Comparison of ENCODE assay signal across 9 mouse cellular contexts in genomic region chr5:125283748-125284640, GRCm38 (mm10). TPM values are rescaled to one million over a fixed set of nuclear protein-coding genes. Genes with fewer than 3 reads are reported as not detected.
A peak's percentile ranks its signal among the peaks of the same experiment; 100 is the strongest.
DNase-seq lines count a peak whose midpoint lies in the region; ATAC-seq and TF ChIP-seq lines count a peak whose summit lies in the region.
"Had no signal": no experiment of that assay in that cellular context is flagged by ENCODE, and none has a peak within 500 bp of the region (broad histone marks: within the 10 kb centered on the region; RNA-seq: fewer than 3 reads in every experiment).

No protein-coding gene starts in this region.

- H3K27ac ChIP-seq in liver, postnatal 0 days (ENCODE audit: low read depth) = no peak overlapping the region
- H3K27ac ChIP-seq in embryonic facial prominence, embryonic 13.5 days = peak overlapping the region; percentile 52
- H3K27ac ChIP-seq in hindbrain, embryonic 11.5 days (ENCODE audit: low read depth, low read length) = no peak overlapping the region
- peak overlapping the region; percentile 70; the same call in 1 of the 2 replicates for H3K27ac ChIP-seq in midbrain, embryonic 10.5 days (replicated peaks)
- no peak overlapping the region for H3K27ac ChIP-seq in thymus, adult 2 months (ENCODE audit: control insufficient read depth, insufficient read depth, low read length)
- H3K27ac ChIP-seq: macrophage had no signal

- H3K9me3 ChIP-seq in liver, postnatal 0 days (ENCODE audit: low read length) = no peaks in the 10 kb centered on the region
- no peaks in the 10 kb centered on the region for H3K9me3 ChIP-seq in embryonic facial prominence, embryonic 13.5 days
- no peaks in the 10 kb centered on the region for H3K9me3 ChIP-seq in hindbrain, embryonic 11.5 days (ENCODE audit: control insufficient read depth, low read length)
- H3K9me3 ChIP-seq in midbrain, embryonic 10.5 days (replicated peaks) = no peaks in the 10 kb centered on the region

- H3K4me3 ChIP-seq in liver, postnatal 0 days (ENCODE audit: low read depth, low read length) = no peak overlapping the region
- peak overlapping the region; percentile 45 for H3K4me3 ChIP-seq in embryonic facial prominence, embryonic 13.5 days
- peak overlapping the region; percentile 17; the same call in 1 of the 2 replicates for H3K4me3 ChIP-seq in hindbrain, embryonic 11.5 days (ENCODE audit: low read depth, low read length)
- H3K4me3 ChIP-seq in midbrain, embryonic 10.5 days = peak overlapping the region; percentile 49
- H3K4me3 ChIP-seq in thymus, adult 2 months (ENCODE audit: control insufficient read depth, insufficient read depth, low read length) = no peak overlapping the region

- H3K4me2 ChIP-seq in liver, postnatal 0 days (ENCODE audit: low read depth, low read length) = no peak overlapping the region
- peak overlapping the region; percentile 69 for H3K4me2 ChIP-seq in embryonic facial prominence, embryonic 13.5 days
- H3K4me2 ChIP-seq in hindbrain, embryonic 11.5 days (replicated peaks; ENCODE audit: low read depth, low read length) = peak overlapping the region; percentile 39

- ATAC-seq in liver, postnatal 0 days = no peak
- peak; percentile 74 for ATAC-seq in embryonic facial prominence, embryonic 13.5 days (ENCODE audit: insufficient number of reproducible peaks, insufficient read depth, low FRiP score, low TSS enrichment, low read depth)
- ATAC-seq in hindbrain, embryonic 11.5 days (ENCODE audit: low FRiP score) = peak; percentile 85

- peaks cover 6% of the 10 kb centered on the region; the same call in 1 of the 2 replicates for H3K4me1 ChIP-seq in liver, postnatal 0 days (ENCODE audit: insufficient read depth)
- peaks cover 20% of the 10 kb centered on the region for H3K4me1 ChIP-seq in embryonic facial prominence, embryonic 13.5 days
- 0 out of 2 replicates have a peak, but pooled peaks cover 2% of the 10 kb centered on the region for H3K4me1 ChIP-seq in hindbrain, embryonic 11.5 days (replicated peaks; ENCODE audit: control insufficient read depth, insufficient read depth, low read length)
- peaks cover 22% of the 10 kb centered on the region for H3K4me1 ChIP-seq in midbrain, embryonic 10.5 days
- H3K4me1 ChIP-seq in thymus, adult 2 months (replicated peaks; ENCODE audit: control insufficient read depth, insufficient read depth, low read length) = no peaks in the 10 kb centered on the region

- no peak for TF ChIP-seq EP300 in liver, postnatal 0 days (IDR thresholded peaks at IDR 0.05; ENCODE audit: low read depth)

- TF ChIP-seq CTCF in liver, postnatal 0 days (IDR thresholded peaks at IDR 0.05; ENCODE audit: low read depth) = no peak
- TF ChIP-seq CTCF in thymus, adult 2 months (IDR thresholded peaks at IDR 0.05; ENCODE audit: borderline replicate concordance, control insufficient read depth, extremely low read depth, insufficient read depth, low read length, poor library complexity) = no peak

- H3K36me3 ChIP-seq in liver, postnatal 0 days (replicated peaks; ENCODE audit: insufficient read depth, low read length) = peaks cover 62% of the 10 kb centered on the region
- peaks cover 25% of the 10 kb centered on the region for H3K36me3 ChIP-seq in embryonic facial prominence, embryonic 13.5 days
- H3K36me3 ChIP-seq in hindbrain, embryonic 11.5 days (ENCODE audit: control insufficient read depth, insufficient read depth, low read length) = no peaks in the 10 kb centered on the region
- peaks cover 32% of the 10 kb centered on the region for H3K36me3 ChIP-seq in midbrain, embryonic 10.5 days
- H3K36me3 ChIP-seq in thymus, adult 2 months (ENCODE audit: control insufficient read depth, insufficient read depth, low read length) = no peaks in the 10 kb centered on the region

- TF ChIP-seq POLR2A in thymus, adult 2 months (IDR thresholded peaks at IDR 0.05; ENCODE audit: control insufficient read depth, extremely low read depth, insufficient read depth, low read length, poor library complexity) = no peak

- H3K27me3 ChIP-seq in liver, postnatal 0 days (ENCODE audit: insufficient read depth, low read length) = no peaks in the 10 kb centered on the region
- H3K27me3 ChIP-seq in embryonic facial prominence, embryonic 13.5 days = no peaks in the 10 kb centered on the region
- no peaks in the 10 kb centered on the region for H3K27me3 ChIP-seq in hindbrain, embryonic 11.5 days (ENCODE audit: control insufficient read depth, insufficient read depth, low read length)
- no peaks in the 10 kb centered on the region for H3K27me3 ChIP-seq in midbrain, embryonic 10.5 days (ENCODE audit: low read depth, poor library complexity, severe bottlenecking)
- H3K27me3 ChIP-seq in thymus, adult 2 months (ENCODE audit: control insufficient read depth, insufficient read depth, low read length) = no peaks in the 10 kb centered on the region

- DNase-seq in liver = peak; percentile 34
- DNase-seq in liver, postnatal 0 days = no peak
- peak; percentile 85 for DNase-seq in hindbrain, embryonic 11.5 days (ENCODE audit: low spot score)
- peak; percentile 49 to 53 for DNase-seq in layer of hippocampus, postnatal 14 days (ENCODE audit: low spot score in 2 of 2)
- peak; percentile 58 for DNase-seq in midbrain, embryonic 10.5 days (ENCODE audit: low spot score)
- peak; percentile 41 to 60 for DNase-seq in urinary bladder, postnatal 36 days (ENCODE audit: low spot score in 2 of 2)
- DNase-seq in thymus, adult 2 months = no peak

- no peak overlapping the region for H3K9ac ChIP-seq in liver, postnatal 0 days (replicated peaks)
- peak overlapping the region; percentile 61 for H3K9ac ChIP-seq in embryonic facial prominence, embryonic 13.5 days
- 0 out of 2 replicates have a peak overlapping the region, but pooled peaks have one; percentile 29 for H3K9ac ChIP-seq in hindbrain, embryonic 11.5 days (ENCODE audit: low read depth, low read length)

- WGBS in liver, postnatal 0 days (ENCODE audit: insufficient replicate concordance) = 70% methylated on average over 35 of the region's 35 CpGs
- 12% methylated on average over 35 of the region's 35 CpGs for WGBS in embryonic facial prominence, embryonic 13.5 days
- 16% methylated on average over 35 of the region's 35 CpGs for WGBS in hindbrain, embryonic 11.5 days
- 17% methylated on average over 35 of the region's 35 CpGs for WGBS in midbrain, embryonic 10.5 days
- WGBS in thymus, adult 2 months = 90% methylated on average over 35 of the region's 35 CpGs

RNA-seq across cellular contexts. Expression of gene Scarb1, which starts 56.9 kb away (rescaled TPM):
- polyA plus RNA-seq in liver, postnatal 0 days (2015; fragmentation: Nextera tagmentation; extraction: Ambion mirVana) = 105 and 109 TPM in 2 replicates
- polyA plus RNA-seq in embryonic facial prominence, embryonic 13.5 days (2015; fragmentation: Nextera tagmentation; extraction: Ambion mirVana) = 53.9 and 55.6 TPM in 2 replicates
- 20.4 and 22.6 TPM in 2 replicates for polyA plus RNA-seq in hindbrain, embryonic 11.5 days (2014; fragmentation: Nextera tagmentation; extraction: Ambion mirVana)
- 10 to 100 TPM; 46.1 to 54.3 TPM for total RNA-seq in layer of hippocampus, postnatal 14 days (2021)
- polyA plus RNA-seq in midbrain, embryonic 10.5 days (2016; fragmentation: Nextera tagmentation; extraction: Ambion mirVana) = 48.1 and 52.3 TPM in 2 replicates
- polyA plus RNA-seq in thymus, adult 2 months (2012; rRNA removed) = 75.3 and 80.7 TPM in 2 replicates

Comparison
In these comparisons a context has a peak if more than half of its experiments do, and no peak if none do; other contexts are left out.
1. DNase-seq: peak in liver (single experiment), hindbrain, embryonic 11.5 days (single experiment), layer of hippocampus, postnatal 14 days (2 of 2), midbrain, embryonic 10.5 days (single experiment) and urinary bladder, postnatal 36 days (2 of 2); none in liver, postnatal 0 days (single experiment) and thymus, adult 2 months (single experiment).
2. H3K27ac ChIP-seq: peak in embryonic facial prominence, embryonic 13.5 days (single experiment) and midbrain, embryonic 10.5 days (single experiment); none in liver, postnatal 0 days (single experiment), hindbrain, embryonic 11.5 days (single experiment) and thymus, adult 2 months (single experiment).
3. H3K4me3 ChIP-seq: peak in embryonic facial prominence, embryonic 13.5 days (single experiment), hindbrain, embryonic 11.5 days (single experiment) and midbrain, embryonic 10.5 days (single experiment); none in liver, postnatal 0 days (single experiment) and thymus, adult 2 months (single experiment).